Mouse (Mus musculus) hindlimb bud, embryonic 11.5 days (tissue): ENCODE measurements around the gene Mid2.
"Not testable (repeated sequence)": the region's sequence is repeated elsewhere in the genome, so short reads cannot be mapped to it uniquely, and the experiment has no call there.

Experiments used
- DNase-seq: peaks from one replicate; pipeline ENCODE4 v3.0.0-alpha.2; 2012; ENCODE audit warnings: low read depth, low spot score; ENCODE audit errors: extremely low spot score

Mid2 gene

GRCm38 (mm10) chrX:140664479-140665241 lies at the start of gene Mid2:
TSS of gene Mid2 (plus strand) at chrX:140664599.
- no peak for DNase-seq

DNA sequence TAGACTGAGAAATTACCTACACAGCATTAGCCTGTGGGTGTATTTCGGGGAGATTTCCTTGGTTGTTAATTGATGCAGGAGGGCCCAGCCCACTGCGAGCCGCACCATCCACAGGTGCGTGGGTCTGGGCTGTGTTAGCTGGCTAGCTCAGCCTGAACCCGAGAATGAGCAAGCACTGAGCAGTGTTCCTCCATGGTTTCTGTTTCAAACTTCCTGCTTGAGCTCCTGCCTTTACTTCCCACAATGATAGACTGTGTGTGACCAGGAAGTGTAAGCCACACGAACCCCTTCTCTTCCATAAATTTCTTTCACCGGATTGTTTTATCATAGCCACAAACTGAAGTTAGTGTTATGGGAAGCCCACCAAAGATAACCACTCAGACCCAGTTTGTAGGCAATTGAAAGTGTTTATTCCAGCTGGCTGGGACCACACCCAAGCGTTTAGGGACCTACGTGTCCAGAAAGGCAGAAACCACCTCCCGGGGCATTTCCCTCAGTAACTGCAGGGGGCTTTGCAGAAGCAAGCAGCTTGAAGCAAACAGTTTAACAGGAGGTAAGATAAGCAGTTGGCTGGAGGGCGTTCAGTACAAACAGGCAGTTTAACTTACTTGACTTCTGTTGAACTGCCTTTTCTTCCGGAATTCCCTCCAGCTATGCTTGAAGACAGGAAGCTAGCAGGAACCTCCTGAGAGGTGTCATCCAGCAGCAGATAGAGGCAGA lies 39.4 kb upstream of the Mid2 start:
- DNase-seq: no peak

GRCm38 (mm10) chrX:140638028-140638427 lies 26.4 kb upstream of the Mid2 start:
- no peak for DNase-seq

DNA sequence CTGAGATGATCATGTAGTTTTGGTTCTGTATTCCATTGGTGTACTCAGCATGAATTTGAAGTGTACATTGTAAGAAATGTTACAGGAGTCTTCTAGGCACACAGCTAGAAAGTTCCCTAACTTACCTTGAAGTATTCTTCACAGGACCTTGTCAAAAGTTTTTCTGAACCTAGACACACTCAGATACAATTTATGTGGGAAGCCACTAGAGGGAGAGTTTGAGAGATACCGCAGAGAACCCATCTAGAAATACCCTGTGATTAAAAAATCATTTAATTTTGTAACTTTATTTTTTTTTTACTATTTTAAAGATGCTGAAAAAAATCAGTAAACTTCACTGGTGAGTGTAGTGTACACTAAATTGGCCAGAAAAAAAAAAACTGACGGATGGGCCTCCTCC lies 24.8 kb upstream of the Mid2 start:
- no peak for DNase-seq

- no peak for DNase-seq
Observed at GRCm38 (mm10) chrX:140660731-140661130, 3.7 kb upstream of the Mid2 start.

DNA sequence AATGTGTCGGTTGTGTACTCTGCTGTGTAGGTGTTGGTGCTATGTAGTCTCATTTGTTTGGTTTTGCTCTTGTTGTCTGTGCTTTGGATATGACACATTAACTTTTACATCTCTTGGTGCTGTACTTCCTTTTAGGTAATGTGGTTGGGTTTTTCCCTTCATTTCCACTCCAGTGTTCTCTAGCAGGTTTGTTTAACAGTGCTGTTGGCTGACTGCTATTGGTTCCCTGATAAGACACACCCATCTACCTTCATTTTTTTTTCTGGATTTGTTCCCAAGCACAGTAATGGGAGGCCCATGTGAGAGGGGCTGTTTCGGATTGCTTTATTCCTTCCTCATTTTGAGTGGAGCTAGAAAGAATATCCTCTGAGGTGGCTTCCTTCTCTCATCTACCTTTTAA lies 883 bp upstream of the Mid2 start:
- no peak for DNase-seq

GRCm38 (mm10) chrX:140665242-140665810 lies 927 bp downstream of the Mid2 start:
- DNase-seq: no peak

- no peak for DNase-seq
Observed at GRCm38 (mm10) chrX:140675444-140675843, 11.0 kb downstream of the Mid2 start.

- no peak for DNase-seq
Observed at GRCm38 (mm10) chrX:140688335-140688734, 23.9 kb downstream of the Mid2 start.

DNA sequence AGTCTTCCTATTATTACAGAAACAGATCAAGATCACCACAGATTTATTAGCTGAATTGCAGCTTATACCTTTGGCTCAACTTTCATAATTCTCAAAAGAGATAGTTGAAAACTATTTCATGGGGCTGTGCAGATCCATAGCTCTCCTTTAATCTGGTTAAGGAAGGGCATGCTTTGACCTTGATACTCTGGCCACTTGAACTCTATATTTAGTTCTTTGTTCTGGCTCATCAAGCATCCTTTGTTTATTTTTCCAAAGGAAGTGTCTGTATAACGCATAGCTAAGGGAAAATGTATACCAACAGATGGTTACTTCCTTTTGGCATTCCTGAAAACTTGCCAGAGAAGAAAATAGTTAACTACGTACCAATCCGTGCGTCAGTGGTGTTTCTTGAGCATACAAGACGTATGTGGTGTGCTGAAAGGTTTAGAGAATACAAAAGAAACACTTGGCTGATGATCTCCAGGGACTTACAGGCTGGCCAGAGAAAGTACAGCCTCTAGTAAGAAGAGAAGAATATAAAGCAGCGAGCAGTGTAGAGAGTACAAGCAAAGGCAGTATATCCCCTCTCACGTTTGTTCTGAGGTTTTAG lies 33.6 kb downstream of the Mid2 start:
- DNase-seq: not testable (repeated sequence)

DNA sequence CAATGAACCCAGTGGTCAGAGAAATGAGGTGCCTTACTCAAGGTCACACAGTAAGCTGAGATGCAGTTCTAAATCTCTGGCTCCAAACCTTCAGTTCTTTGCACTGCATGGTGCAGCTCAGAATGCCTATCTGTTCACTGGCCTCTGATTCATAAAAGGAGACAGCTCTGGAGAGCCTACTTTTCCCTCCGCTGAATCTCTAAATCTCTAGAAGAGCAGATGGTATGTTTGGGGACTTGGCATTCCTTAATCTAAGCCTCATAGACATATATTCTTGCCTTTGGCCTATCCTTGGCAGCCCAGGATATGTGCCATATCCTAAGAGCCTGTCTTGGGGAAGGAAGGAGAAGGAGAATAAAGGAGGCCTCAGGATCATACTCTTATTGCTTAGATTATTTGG lies 38.8 kb downstream of the Mid2 start:
- DNase-seq: no peak

- no peak for DNase-seq
Observed at GRCm38 (mm10) chrX:140706077-140706476, 41.7 kb downstream of the Mid2 start.

DNA sequence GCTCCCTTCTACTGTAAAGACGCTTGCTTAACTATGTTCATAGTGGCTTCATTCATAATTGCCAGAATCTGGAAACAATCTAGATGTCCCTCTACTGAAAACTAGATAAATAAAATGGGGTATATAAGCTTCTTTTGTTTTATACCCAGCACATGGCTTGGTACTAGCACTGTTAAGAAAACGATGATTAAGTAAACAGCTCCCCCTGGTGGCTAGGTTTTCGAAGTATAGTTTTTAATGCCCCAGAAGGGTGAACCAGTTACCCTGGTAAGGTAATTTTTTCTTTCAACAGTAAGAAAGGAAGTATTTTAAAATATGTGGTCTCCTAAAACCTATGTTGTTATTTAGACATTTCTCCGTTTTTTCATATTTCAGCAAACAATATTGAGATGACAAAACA lies 58.0 kb downstream of the Mid2 start:
- DNase-seq: peak; percentile 1

DNA sequence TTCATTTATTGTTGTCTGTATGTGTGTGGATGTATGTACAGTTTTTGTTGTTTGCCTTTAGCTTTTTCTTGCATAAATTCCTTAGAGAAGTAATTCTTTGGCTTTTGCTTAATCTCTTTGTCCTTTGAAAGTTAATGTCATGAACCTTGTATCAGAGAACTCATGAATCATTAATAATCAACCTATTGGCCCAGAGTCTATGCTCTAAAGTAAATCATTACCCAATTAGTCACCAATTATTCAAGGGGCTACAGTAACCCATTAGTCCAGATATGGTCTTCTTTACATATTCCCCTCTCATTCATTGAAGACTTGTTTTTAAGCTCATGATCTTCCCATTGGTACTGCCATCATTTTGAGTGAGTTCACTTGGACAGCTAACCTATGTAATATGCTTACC lies 74.6 kb downstream of the Mid2 start:
- no peak for DNase-seq

- no peak for DNase-seq
Observed at GRCm38 (mm10) chrX:140743213-140743612, 78.8 kb downstream of the Mid2 start.

DNA sequence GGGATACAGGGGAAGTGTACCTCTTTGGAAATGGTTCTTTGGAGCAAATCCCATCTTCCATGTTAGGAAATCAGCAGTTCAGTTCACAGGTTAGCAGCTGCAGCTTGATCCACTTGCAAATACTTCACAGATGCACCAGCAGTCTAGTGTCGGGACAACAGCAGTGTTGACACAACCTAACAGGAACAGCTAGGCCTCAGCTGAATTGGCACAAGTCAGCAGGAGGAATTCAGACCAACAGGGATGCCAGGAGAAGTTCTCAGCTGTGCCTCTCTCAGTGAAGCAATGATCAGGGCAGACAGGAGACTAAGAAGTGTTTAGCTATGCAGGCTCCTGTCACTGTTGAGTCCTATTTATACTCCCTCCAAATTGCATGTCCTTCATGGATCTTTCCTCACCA lies 105.4 kb downstream of the Mid2 start:
- no peak for DNase-seq

DNA sequence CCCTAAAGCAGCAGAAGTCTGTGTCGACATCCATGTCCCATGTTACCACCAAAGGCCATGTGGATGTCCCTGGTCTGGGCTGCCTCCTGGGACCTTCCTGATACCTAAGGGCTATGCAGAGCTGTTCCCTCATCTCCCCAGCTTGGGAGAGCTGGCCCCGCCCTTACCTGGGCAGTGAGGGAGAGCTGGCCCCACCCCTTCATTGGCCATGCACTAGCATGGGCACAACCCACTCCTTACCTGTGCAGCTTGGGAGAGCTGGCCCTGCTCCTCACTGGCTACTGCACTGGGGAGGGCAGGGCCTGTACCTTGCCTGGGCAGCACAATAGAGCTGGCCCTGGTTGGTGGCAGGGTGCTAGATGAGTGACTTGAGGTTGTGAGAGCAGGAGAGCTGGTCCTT lies 140.9 kb downstream of the Mid2 start:
- no peak for DNase-seq

GRCm38 (mm10) chrX:140813312-140814006 lies 149.1 kb downstream of the Mid2 start, which contains the start of gene Tex13b:
TSS of gene Tex13b (minus strand) at chrX:140813433.
- DNase-seq: no peak
